Mouse (Mus musculus) CH12.LX (cell line): ENCODE measurements at regions not wholly inside any gene's neighbourhood (a gene's known extent, or its start where the extent isn't known, plus 50 kb on each side); places are given as distances from the start of the nearest gene placed in this dataset.

Experiments used
- DNase-seq: peaks from one replicate; pipeline ENCODE4 v3.0.0-alpha.2; 2013; ENCODE audit errors: extremely low read depth
- H3K27ac ChIP-seq: 2 replicates; pipeline ENCODE4 v1.5.1; 2012; ENCODE audit warnings: low read depth, mild to moderate bottlenecking, control low read depth, moderate library complexity; ENCODE audit not compliant: insufficient read depth
- H3K27me3 ChIP-seq: replicated peaks from 2 replicates; pipeline ENCODE3; 2012; ENCODE audit warnings: inconsistent platforms
- H3K36me3 ChIP-seq, 2 experiments: replicated peaks in 1 of 2; 2 replicates each; pipeline versions ENCODE3 to v1.6.1; 2012; ENCODE audit warnings: inconsistent platforms in 1 of 2, low read length in 1 of 2, mild to moderate bottlenecking in 1 of 2, mixed read lengths in 1 of 2, moderate library complexity in 1 of 2; ENCODE audit not compliant: control insufficient read depth in 1 of 2, insufficient read depth in 1 of 2
- H3K4me1 ChIP-seq, 2 experiments: 2 replicates each; pipeline ENCODE4 v1.6.1; 2012; ENCODE audit warnings: inconsistent platforms in 1 of 2, moderate library complexity in 1 of 2; ENCODE audit not compliant: insufficient read depth in 2 of 2, control insufficient read depth in 1 of 2
- H3K4me2 ChIP-seq: 2 replicates; pipeline ENCODE4 v1.6.1; 2012; ENCODE audit warnings: low read depth, mild to moderate bottlenecking, control low read depth; ENCODE audit not compliant: poor library complexity, insufficient read depth, severe bottlenecking
- H3K4me3 ChIP-seq, 3 experiments: fragments of 150-350 bp in 1 of 3; sonication (generic) in 1 of 3; replicated peaks in 1 of 3; 2 replicates each; pipeline versions ENCODE3 to v1.5.1; 2011 to 2012; ENCODE audit warnings: low read depth in 2 of 3, low read length in 2 of 3, mild to moderate bottlenecking in 2 of 3, moderate library complexity in 2 of 3, control low read depth in 1 of 3, improper control_type of control experiment in 1 of 3, inconsistent platforms in 1 of 3, mixed read lengths in 1 of 3; ENCODE audit not compliant: poor library complexity in 1 of 3
- H3K79me2 ChIP-seq: replicated peaks from 2 replicates; pipeline ENCODE4 v1.6.1; 2012; ENCODE audit warnings: mild to moderate bottlenecking, moderate library complexity; ENCODE audit not compliant: control insufficient read depth, poor library complexity, insufficient read depth, severe bottlenecking; ENCODE audit errors: extremely low read depth
- H3K9ac ChIP-seq: 2 replicates; pipeline ENCODE4 v1.6.1; 2012; ENCODE audit warnings: low read depth, mild to moderate bottlenecking, control low read depth, moderate library complexity; ENCODE audit not compliant: insufficient read depth
- H3K9me3 ChIP-seq: replicated peaks from 2 replicates; pipeline ENCODE3; 2012; ENCODE audit warnings: low read length, inconsistent platforms, mixed read lengths
- BHLHE40 ChIP-seq: IDR thresholded peaks from 2 replicates; pipeline ENCODE4 v1.6.1; 2011; ENCODE audit warnings: mild to moderate bottlenecking, low read depth, low read length, improper control_type of control experiment
- CHD1 ChIP-seq: IDR thresholded peaks from 2 replicates; pipeline ENCODE4 v1.6.1; 2012; ENCODE audit warnings: low read depth, low read length, improper control_type of control experiment, inconsistent platforms
- E2F4 ChIP-seq: IDR thresholded peaks from 2 replicates; pipeline ENCODE4 v1.6.1; 2011; ENCODE audit warnings: low read depth, low read length, improper control_type of control experiment; ENCODE audit not compliant: insufficient replicate concordance
- ELF1 ChIP-seq: IDR thresholded peaks from 2 replicates; pipeline ENCODE4 v1.6.1; 2014; ENCODE audit warnings: low read depth, mild to moderate bottlenecking, inconsistent platforms, low read length, improper control_type of control experiment
- GABPA ChIP-seq: IDR thresholded peaks from 2 replicates; pipeline ENCODE4 v1.6.1; 2012; ENCODE audit warnings: low read depth, low read length, improper control_type of control experiment, inconsistent platforms; ENCODE audit not compliant: insufficient replicate concordance
- HCFC1 ChIP-seq: IDR thresholded peaks from 2 replicates; pipeline ENCODE4 v1.6.1; 2012; ENCODE audit warnings: low read depth, mild to moderate bottlenecking, inconsistent platforms, low read length, improper control_type of control experiment
- IRF4 ChIP-seq: IDR thresholded peaks from 2 replicates; pipeline ENCODE4 v1.6.1; 2014; ENCODE audit warnings: low read depth, mild to moderate bottlenecking, inconsistent platforms, low read length, improper control_type of control experiment
- JUND ChIP-seq: conservative IDR thresholded peaks from 2 replicates; pipeline ENCODE4 v1.6.1; 2011; ENCODE audit warnings: low read depth, low read length, improper control_type of control experiment
- KAT2A ChIP-seq: IDR thresholded peaks from 2 replicates; pipeline ENCODE4 v1.6.1; 2012; ENCODE audit warnings: low read length, improper control_type of control experiment, inconsistent platforms; ENCODE audit not compliant: insufficient replicate concordance
- MAFK ChIP-seq: IDR thresholded peaks from 2 replicates; pipeline ENCODE4 v1.6.1; 2011; ENCODE audit warnings: low read length, improper control_type of control experiment; ENCODE audit not compliant: insufficient replicate concordance
- NRF1 ChIP-seq: IDR thresholded peaks from 2 replicates; pipeline ENCODE4 v1.6.1; 2014; ENCODE audit warnings: low read depth, mild to moderate bottlenecking, inconsistent platforms, low read length, improper control_type of control experiment, moderate library complexity
- PAX5 ChIP-seq: IDR thresholded peaks from 2 replicates; pipeline ENCODE4 v1.6.1; 2012; ENCODE audit warnings: low read length, inconsistent platforms, mixed read lengths
- POLR2AphosphoS2 ChIP-seq: IDR thresholded peaks from 2 replicates; pipeline ENCODE4 v1.6.1; 2011; ENCODE audit warnings: low read depth, low read length, improper control_type of control experiment
- RAD21 ChIP-seq: IDR thresholded peaks from 2 replicates; pipeline ENCODE4 v1.6.1; 2011; ENCODE audit warnings: low read depth, mild to moderate bottlenecking, low read length, improper control_type of control experiment, moderate library complexity
- RCOR1 ChIP-seq: conservative IDR thresholded peaks from 2 replicates; pipeline ENCODE4 v1.6.1; 2012; ENCODE audit warnings: low read depth, mild to moderate bottlenecking, inconsistent platforms, low read length, improper control_type of control experiment
- SIN3A ChIP-seq: IDR thresholded peaks from 2 replicates; pipeline ENCODE4 v1.6.1; 2012; ENCODE audit warnings: low read length, improper control_type of control experiment, inconsistent platforms
- SMC3 ChIP-seq: IDR thresholded peaks from 2 replicates; pipeline ENCODE4 v1.6.1; 2011; ENCODE audit warnings: low read depth, low read length, improper control_type of control experiment
- UBTF ChIP-seq: IDR thresholded peaks from 2 replicates; pipeline ENCODE4 v1.6.1; 2012; ENCODE audit warnings: low read depth, mild to moderate bottlenecking, inconsistent platforms, low read length, improper control_type of control experiment, moderate library complexity
- USF1 ChIP-seq: IDR thresholded peaks from 2 replicates; pipeline ENCODE4 v1.6.1; 2014; ENCODE audit warnings: low read depth, mild to moderate bottlenecking, inconsistent platforms, low read length, improper control_type of control experiment
- USF2 ChIP-seq: conservative IDR thresholded peaks from 2 replicates; pipeline ENCODE4 v1.6.1; 2011; ENCODE audit warnings: low read depth, low read length, improper control_type of control experiment
- ZKSCAN1 ChIP-seq: IDR thresholded peaks from 2 replicates; pipeline ENCODE4 v1.6.1; 2012; ENCODE audit warnings: low read depth, inconsistent platforms, low read length, improper control_type of control experiment, borderline replicate concordance
- ZNF384 ChIP-seq: IDR thresholded peaks from 2 replicates; pipeline ENCODE4 v1.6.1; 2012; ENCODE audit warnings: low read depth, low read length, improper control_type of control experiment, inconsistent platforms
- dilution Hi-C: fragments of 300-500 bp; cut with MboI; formaldehyde crosslinking; loops from 2 replicates; pipeline ENCODE4 v1.14.3; 2020; ENCODE audit warnings: low sequenced_read_pairs; ENCODE audit not compliant: extremely low pct_unique_long_range_greater_than_20kb, extremely low pct_ligation_motif_present
- in situ Hi-C: fragments of 300-500 bp; cut with MboI; formaldehyde crosslinking; loops from 3 replicates; pipeline ENCODE4 v1.14.3; 2019; ENCODE audit warnings: low sequenced_read_pairs, low pct_ligation_motif_present, low pct_unique_long_range_greater_than_20kb, mixed read lengths

GRCm38 (mm10) chr3:52767276-52767675, 249.8 kb downstream of the Cog6 start:
- H3K9ac ChIP-seq, result no peak overlapping the region
- H3K79me2 ChIP-seq, result no peaks in the 10 kb centered on the region
- H3K4me3 ChIP-seq, result no peak overlapping the region
- TF ChIP-seq IRF4 (no peak), CHD1 (no peak), ELF1 (no peak), NRF1 (no peak), GABPA (no peak), POLR2AphosphoS2 (no peak), JUND (no peak), ZKSCAN1 (no peak), USF2 (no peak), MAFK (no peak), RAD21 (no peak), KAT2A (no peak), SIN3A (no peak), SMC3 (no peak), USF1 (no peak), ZNF384 (no peak), RCOR1 (no peak), HCFC1 (no peak), BHLHE40 (no peak)
- in situ Hi-C loops (loop anchor here (25.0 kb wide), 1 partner anchor 505 kb away; the partner anchor contains the start of gene Foxo1), dilution Hi-C loops (no loop called here)
- no peak overlapping the region for H3K4me2 ChIP-seq
- no peaks in the 10 kb centered on the region for H3K9me3 ChIP-seq
- DNase-seq, result no peak
- no peak overlapping the region for H3K27ac ChIP-seq
- no peaks in the 10 kb centered on the region for H3K36me3 ChIP-seq
- no peaks in the 10 kb centered on the region for H3K4me1 ChIP-seq
- H3K27me3 ChIP-seq, result no peaks in the 10 kb centered on the region

- Histone ChIP-seq H3K4me2 (no peak overlapping the region), H3K4me3 (no peak overlapping the region), H3K9ac (no peak overlapping the region), H3K27me3 (no peaks in the 10 kb centered on the region), H3K27ac (no peak overlapping the region), H3K36me3 (no peaks in the 10 kb centered on the region), H3K79me2 (no peaks in the 10 kb centered on the region)
- no peak for DNase-seq
- in situ Hi-C loops, result loop anchor here (25.0 kb wide), 1 partner anchor 505 kb away; the partner anchor contains the start of gene Foxo1
- no peak for TF ChIP-seq BHLHE40
- TF ChIP-seq E2F4, result no peak
- TF ChIP-seq UBTF, result no peak
- TF ChIP-seq PAX5, result no peak
- TF ChIP-seq SIN3A, result no peak
- TF ChIP-seq, all 38 proteins: peak for 0
- dilution Hi-C loops, result no loop called here
- no peaks in the 10 kb centered on the region for H3K9me3 ChIP-seq
- H3K4me1 ChIP-seq, result no peaks in the 10 kb centered on the region
Measured at GRCm38 (mm10) chr3:52766841-52767240, 250.2 kb downstream of the Cog6 start.
